Mouse (Mus musculus) gastrocnemius, postnatal 36 days (tissue): ENCODE results near the gene Gm43191. TPM values are rescaled to one million over a fixed set of nuclear protein-coding genes. Genes with fewer than 3 reads are reported as not detected.

Source experiments
- DNase-seq, 2 experiments: peaks; one replicate each; pipeline ENCODE4 v3.0.0; 2022
- intact Hi-C: fragments of 180-260 bp; cut with DNase I; formaldehyde crosslinking; loops from one replicate; pipeline ENCODE4 v1.15.1; 2025
- total RNA-seq, 2 experiments: library from RNA; stranded (reverse); gene quantifications; 2 replicates each; pipeline ENCODE4 v1.2.3; 2021

The Gm43191 gene
- total RNA-seq, 2 experiments from 2014 or later: not detected

DNA sequence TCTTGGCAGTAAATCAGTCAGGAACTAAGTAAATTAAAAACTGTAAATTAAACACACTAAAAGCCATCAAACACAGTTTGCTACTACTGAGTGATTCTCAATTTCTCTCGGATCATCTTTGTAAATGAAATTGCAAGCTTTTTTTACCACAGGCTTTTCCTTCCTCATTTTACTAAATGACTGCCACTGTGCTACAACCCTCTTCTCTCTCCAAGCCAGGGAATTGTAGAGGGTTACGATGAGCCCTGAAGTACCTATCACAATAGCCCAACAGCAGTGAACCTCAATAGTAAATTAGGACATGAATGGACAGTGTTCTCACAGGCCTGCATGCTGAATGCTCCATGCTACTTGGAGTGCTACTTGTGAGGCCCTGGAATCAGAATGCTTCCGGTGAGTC lies 47.0 kb downstream of the Gm43191 start:
- intact Hi-C loops: no loop called here
- no peak for DNase-seq

DNA sequence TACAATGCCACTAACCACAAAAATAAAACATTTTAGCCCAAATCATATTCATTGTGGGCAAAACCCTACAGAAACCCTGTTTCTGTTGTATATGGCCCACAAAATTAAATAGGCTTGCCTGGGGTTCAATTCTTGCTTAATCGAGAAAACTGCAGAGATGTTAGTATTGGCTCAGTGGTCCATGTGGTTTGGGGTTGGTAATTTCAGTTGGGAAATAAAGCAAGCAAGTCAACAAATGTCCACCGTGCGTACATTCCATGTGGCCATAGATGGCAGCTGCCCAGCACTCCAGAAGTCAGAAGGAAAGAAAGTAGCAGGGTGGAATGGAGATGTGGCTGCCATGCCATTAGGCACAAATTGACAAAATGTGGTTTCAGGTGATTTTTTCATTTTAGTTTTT lies 48.1 kb downstream of the Gm43191 start:
- intact Hi-C loops: no loop called here
- no peak for DNase-seq

DNA sequence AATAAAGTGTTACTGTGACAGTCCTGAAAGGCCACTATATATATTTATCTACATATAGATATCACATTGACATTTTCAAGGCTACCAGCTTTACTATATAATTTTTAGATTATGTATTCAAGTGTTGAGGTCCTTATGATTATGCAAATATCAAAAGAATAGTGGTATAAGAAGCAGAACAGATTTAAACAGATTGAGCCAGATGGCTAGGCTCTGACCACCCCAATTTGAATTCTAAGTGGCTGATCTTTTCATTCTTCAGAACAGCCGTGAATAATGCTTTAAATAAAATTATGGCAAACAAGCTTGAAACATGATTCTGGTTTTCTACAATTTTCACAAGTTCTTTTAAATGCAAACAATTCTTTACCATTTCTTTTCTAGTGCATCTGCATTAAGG lies 49.6 kb downstream of the Gm43191 start:
- DNase-seq: no peak
- intact Hi-C loops: no loop called here

DNA sequence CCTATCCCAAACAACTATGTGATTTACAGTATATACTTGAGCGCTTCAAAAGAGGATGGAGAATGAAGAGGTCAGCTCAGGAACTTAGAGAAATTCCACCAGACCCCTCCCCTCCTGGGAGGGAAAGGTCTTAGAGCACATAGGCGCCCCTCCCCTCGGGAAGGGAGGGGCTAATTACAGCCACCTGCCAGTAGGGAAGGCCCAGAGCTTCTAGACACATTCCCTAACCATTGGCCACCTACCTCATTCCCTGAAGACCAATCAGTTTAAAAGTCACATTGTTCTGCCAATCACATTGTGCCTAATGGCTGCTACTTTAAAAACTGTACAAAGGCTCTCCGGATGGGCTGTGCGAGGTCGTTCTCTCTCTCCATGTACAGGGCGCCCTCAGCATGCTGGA lies 58.4 kb downstream of the Gm43191 start:
- intact Hi-C loops: no loop called here

DNA sequence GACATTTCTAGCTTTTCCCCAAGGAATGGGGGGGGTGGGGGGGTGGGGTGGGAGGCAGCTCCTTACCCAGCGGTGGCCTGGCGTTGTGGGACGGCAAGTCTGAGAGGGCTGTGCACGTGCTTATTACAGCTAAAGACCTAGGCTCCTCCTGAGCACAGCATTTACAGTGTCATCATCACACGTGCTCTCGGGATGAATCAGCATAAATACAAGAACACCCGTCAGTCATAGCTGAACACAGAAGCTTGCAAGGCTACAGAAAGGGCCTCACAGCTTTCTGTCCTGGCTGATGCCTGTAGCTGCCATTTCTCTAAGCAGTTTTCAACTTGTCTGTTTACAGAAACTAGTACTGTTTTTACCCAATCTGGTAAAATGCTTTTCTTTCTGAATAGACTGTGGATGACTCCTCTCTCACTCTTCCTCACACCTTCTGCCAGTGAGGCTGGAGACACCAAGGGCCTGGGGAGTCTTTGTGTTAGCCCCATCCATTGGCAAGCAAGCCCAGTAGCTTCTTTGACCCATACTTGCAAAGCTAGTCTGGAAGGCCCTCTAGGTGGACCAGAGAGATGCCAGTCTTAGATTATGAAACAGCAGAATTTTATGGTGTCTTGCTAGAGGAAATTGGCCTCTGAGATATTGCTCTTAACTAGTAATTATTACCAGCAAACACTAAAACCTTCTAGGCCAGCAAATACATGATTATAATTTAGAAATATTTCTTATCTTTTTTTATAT lies 60.3 kb downstream of the Gm43191 start:
- no peak for DNase-seq
- intact Hi-C loops: no loop called here

More for the DNA sequence above, 58.4 kb downstream of the Gm43191 start:
- no peak for DNase-seq

DNA sequence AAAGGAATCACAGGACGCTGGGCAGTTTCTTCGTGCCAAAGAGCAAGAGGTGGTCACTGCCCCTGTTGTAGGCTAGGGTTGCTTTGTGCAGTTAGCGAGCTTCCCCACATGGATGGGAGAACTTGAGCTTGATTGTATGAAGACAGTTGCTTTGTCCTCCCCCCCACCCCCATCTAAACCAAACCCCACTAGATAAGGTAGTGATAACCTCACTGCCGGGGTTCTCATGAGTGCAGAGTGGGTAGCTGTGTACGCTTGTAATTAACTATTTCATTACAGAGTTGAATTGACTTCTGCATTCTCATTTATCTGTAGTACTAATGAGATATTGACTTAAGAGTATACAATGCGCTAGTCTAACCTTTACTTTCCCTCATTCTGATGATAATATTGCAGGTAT lies 62.2 kb downstream of the Gm43191 start:
- intact Hi-C loops: no loop called here
- no peak for DNase-seq

DNA sequence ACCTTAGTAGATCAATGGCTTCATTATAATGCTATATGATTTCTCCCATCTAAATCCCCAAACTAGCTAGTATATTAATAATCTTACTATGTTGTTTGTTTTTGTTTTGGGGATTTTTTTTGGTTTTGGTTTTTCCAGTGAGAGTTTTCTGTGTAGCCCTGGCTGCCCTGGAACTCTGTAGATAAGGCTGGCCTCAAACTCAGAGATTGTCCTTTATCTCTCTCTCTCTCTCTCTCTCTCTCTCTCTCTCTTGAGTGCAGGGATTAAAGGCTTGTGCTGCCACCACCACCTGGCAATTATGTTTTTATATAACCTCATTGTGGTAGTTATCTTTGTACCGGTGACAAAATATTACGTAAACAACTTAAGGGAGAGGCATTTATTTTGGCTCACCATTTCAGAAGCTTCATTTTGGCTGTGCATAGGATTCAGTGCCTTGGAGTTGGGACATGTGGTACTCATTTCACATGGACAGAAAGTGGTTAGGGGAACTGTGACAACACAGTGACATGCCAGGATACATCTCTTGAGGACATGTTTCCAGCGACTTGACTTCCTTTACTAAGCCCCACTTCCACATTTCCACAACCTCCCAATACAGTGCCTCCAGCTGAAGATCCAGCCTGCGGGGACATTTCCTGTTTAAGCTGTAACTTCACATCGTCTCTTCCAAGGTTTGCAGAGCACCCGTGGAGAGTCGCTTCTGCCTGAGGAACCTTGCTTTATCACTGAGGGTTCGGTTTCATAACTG lies 65.6 kb downstream of the Gm43191 start:
- intact Hi-C loops: no loop called here

DNA sequence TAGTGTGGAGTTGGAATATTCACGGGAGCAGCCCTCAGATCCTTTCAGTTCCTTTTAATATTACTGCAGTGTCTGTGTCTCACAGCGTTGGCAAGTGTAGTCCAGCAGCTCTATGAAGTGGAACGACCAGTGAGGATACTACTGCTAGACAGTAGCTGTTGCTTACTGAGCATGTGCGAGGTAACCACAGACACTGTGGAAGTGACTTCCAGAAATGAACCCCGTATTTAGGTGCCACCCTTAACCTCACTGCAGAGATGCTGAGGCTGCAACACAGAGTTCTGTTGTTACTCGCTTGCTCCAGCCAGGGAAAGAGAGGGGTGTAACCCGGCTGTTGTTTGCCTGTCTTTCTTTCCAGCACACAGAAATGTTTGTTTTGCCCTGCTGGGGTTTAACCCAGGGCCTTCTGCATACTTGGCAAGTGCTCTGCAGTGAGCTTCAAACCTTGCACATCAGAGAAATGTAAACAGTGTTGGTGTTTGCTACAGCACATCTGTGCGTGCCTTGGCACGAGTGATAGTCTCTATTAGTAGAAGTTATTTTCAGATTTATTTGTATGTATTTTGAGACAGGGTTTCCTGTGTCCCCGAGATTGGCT lies 66.7 kb downstream of the Gm43191 start, which contains the start of gene Trmt13:
Gene Trmt13, minus strand, starts transcription at position 293 of the 598 bp plus-strand sequence.
- intact Hi-C loops: no loop called here
- no peak for DNase-seq

More for the DNA sequence above, 65.6 kb downstream of the Gm43191 start:
- no peak for DNase-seq

DNA sequence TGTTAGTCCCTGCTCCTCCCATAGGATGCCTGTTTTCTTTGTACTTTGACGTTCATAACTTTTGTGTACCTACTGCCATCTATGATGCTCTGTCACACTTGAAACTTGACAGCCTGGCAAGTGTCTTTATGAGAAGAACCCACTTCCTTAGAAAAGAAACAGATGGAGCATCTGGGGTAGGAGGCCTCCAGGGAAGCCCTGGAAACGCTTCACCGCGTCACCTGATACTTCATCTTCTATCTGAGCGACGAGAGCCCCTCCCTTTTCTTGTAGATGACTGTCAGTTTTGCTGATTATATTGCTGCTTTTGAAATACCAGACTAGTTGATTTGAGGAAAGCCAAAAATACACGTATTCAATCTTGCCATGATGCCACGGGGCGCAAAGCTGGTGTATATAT lies 76.5 kb downstream of the Gm43191 start:
- intact Hi-C loops: no loop called here
- DNase-seq: no peak

DNA sequence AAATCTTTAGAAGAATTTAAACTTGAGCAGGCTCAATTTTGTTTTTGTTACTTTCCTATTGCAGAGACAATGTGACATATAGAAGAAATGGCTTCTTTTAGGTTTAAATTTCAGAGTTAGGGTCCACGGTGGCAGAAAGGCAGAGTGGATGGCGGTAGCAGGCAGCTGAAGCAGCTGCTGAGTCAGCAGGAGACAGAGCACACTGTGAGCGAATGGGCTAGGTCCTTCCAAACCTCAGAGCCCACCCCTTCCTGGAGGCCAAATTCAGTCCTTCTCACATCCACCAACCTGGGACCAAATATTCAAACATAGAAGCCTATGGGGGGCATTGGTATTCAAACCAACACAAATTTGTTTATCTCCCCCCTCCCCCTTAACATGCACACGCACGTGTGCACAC lies 79.3 kb downstream of the Gm43191 start:
- intact Hi-C loops: no loop called here
- no peak for DNase-seq

DNA sequence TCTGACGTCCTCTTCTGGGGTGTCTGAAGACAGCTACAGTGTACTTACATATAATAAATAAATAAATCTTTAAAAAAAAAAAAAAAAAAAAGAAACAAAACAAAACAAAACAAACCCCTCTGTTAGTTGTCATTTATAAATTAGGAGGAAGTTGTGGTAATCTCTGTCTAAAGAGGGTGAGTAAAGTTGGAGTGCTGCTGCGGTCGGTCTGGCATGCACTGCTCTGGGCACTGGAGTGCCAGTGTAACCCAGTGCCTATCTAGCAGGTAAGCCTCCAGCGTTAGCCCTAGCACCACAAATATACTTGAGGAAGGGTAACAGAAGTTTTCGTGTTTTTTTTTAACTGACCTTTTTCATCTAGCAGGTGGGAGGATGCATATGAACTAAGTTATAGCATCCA lies 80.1 kb downstream of the Gm43191 start:
- intact Hi-C loops: no loop called here
- DNase-seq: no peak

DNA sequence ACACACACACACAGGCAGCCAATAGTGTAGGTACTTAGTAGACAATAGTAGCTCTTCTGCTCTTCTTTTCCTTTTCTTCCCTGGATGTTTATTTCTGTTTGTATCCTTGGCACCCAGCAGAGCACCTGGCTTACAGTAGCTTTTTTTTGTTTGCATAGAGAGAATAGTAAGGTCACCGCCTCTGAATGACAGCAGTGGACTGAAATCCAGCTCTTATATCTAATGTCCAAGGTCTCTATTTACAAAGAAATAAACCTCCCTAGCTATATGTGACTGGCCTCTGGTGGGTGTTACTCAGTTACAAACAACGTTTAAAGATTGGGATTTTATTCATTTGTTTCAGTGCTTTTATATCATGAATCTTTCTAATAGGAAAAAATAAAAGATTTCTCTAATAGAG lies 81.4 kb downstream of the Gm43191 start:
- DNase-seq: no peak
- intact Hi-C loops: loop anchor here (5.0 to 10.0 kb wide), 2 partner anchors 238 to 575 kb away; no protein-coding TSS in a partner anchor

DNA sequence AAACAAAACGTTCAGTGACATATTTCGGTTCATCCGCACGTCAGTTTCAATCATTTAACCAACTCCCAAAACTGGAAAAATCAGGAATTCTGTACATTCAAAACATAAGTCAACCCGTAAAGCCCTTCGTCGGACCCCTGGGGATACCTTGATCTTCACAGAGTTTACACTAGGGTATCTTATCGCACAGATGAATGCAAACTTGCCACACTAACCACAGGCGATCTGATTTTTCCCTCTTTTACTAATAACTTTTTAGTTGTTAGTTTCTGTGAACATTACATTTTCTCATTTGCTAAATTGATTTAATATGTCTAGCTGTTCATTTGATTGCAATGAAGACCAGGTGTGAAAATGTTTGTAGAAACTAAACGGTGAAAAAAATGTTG lies 85.5 kb downstream of the Gm43191 start:
- DNase-seq: no peak
- intact Hi-C loops: loop anchor here (5.0 to 10.0 kb wide), 2 partner anchors 242 to 571 kb away; no protein-coding TSS in a partner anchor

DNA sequence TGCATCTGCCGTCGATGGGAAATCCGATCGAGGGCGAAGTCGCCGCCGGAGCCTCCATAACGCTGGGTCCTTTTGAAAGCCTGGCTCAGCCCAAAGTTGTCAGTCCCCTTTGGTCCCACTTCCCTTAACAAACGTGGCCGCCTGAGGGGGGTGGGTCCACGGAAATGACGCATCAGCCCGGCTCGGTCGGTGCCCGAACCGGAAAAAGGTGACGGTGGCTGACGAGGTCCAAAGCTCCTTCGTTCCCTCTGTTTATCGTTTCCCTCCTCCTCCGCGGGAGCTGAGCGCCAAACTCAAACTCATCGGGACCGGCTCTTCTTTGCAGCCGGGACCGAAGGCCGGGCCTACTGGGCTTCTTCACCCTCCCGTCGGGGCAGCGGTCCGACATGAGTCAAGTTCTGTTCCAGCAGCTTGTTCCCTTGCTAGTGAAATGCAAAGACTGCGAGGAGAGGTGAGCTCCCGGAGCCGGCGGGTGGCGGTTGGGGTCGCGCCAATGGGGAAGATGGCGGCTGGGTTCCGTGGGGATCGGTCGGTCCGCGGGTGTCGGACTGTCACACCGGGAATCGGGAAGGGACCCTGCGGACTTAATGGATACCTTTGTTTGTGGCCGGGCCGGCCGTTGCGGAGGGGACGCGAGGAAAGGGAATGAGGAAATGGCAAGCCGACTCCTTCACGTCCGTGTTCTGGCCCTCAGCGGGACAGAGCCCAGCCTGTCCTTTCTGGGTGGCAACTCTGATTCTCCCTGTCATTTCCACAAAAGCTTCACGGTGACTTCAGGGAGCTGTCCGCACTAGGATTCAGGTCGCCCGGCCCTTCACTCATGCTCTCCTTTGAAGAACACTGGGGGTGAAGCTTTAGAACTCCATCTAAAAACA lies 86.1 kb downstream of the Gm43191 start, which contains the start of gene Sass6:
Gene Sass6, plus strand, starts transcription at position 255 of the 875 bp plus-strand sequence.
- intact Hi-C loops: loop anchor here (5.0 to 10.0 kb wide), 2 partner anchors 242 to 570 kb away; no protein-coding TSS in a partner anchor
- DNase-seq: peak; percentile 98 to 99

DNA sequence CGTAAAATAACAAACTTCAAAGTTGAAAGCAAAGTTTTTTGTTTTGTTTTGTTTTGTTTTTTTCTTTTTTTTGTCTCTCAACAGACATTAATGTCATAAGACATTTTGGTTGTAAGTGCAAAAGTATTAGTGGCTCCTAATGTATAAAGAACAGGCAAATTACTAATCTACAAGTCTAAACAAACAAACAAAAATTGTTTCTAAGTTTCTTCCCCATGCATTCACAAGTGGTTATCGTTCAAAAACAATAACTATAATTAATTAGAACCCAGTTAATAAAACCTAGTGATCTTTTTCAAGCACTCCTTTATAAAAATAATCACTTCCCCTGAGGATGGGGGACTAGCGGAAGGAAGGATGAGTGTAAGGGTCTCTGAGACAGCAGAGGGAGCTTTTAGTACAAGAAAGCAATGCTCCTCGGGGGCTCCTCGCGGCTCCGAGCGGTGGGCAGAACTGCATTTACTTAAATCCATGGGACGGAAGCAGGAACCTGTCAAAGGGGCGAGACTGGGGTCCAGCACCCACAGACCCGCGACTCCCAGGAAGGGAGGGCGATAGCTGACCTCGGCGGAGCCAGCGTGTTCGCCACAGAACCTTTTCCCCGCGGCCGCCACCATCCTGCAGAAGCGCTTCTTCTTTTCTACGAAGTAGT lies 86.9 kb downstream of the Gm43191 start:
- DNase-seq: no peak
- intact Hi-C loops: loop anchor here (10.0 kb wide), 1 partner anchor 569 kb away; no protein-coding TSS in a partner anchor

Other genes with a start within 250 kb of the Gm43191 start
- 10 to 100 TPM; 19.3 to 21.8 TPM for gene Rtca, start 173.1 kb downstream of the Gm43191 start, total RNA-seq
- gene Dbt, start 168.2 kb downstream of the Gm43191 start, total RNA-seq: 10 to 100 TPM; 19.4 to 31.0 TPM
- gene Lrrc39, start 118.3 kb downstream of the Gm43191 start, total RNA-seq: 10 to 100 TPM; 49.4 to 55.3 TPM
- 1 to 10 TPM; 2.2 to 2.4 TPM for gene Sass6, start 86.3 kb downstream of the Gm43191 start, total RNA-seq
- gene Trmt13, start 66.7 kb downstream of the Gm43191 start, total RNA-seq: 1 to 10 TPM; 3.9 to 5.3 TPM
- gene Mfsd14a, start 18.6 kb downstream of the Gm43191 start, total RNA-seq: 10 to 100 TPM; 10.2 to 11.0 TPM
- gene Slc35a3, start 31.6 kb upstream of the Gm43191 start, total RNA-seq: 1 to 10 TPM; 5.6 to 7.1 TPM
- gene Agl, start 126.9 kb upstream of the Gm43191 start, total RNA-seq: 100 to 1,000 TPM; 722 to 762 TPM
- 1 to 10 TPM; 2.2 to 3.4 TPM for gene Frrs1, start 178.2 kb upstream of the Gm43191 start, total RNA-seq